ENCODE assay signal across 30 mouse cellular contexts in the genomic region with DNA sequence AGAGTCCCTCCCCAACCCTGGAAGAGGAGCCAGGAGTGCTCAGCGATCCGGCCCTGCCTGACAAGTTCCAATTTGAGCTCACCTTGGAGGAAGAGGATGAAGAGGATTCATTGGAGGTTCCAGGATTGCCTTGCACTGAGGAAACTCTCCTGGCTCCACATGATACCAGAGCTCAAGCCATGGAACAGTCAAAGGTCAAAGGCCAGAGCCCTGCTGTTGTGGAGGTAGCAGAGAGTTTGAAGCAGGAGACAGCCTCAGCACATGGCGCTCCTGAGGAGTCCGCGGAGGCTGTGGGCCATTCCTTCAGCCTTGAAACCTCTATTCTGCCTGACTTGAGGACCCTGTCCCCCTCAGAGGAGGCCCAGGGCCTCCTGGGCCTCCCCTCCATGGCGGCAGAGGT. TPM values are rescaled to one million over a fixed set of nuclear protein-coding genes. Genes with fewer than 3 reads are reported as not detected.
DNase-seq lines count a peak whose midpoint lies in the region; ATAC-seq and TF ChIP-seq lines count a peak whose summit lies in the region.
"Had no signal": no experiment of that assay in that cellular context is flagged by ENCODE, and none has a peak within 500 bp of the region (broad histone marks: within the 10 kb centered on the region; RNA-seq: fewer than 3 reads in every experiment).

No protein-coding gene starts in this region.

- H3K4me3 ChIP-seq in liver, adult 2 months (ENCODE audit: insufficient read depth, low read depth, low read length), result no peak overlapping the region
- H3K4me3 ChIP-seq in liver, embryonic 12.5 days, result no peak overlapping the region
- no peak overlapping the region for H3K4me3 ChIP-seq in embryonic facial prominence, embryonic 10.5 days
- H3K4me3 ChIP-seq in neural tube, embryonic 15.5 days (replicated peaks), result no peak overlapping the region
- H3K4me3 ChIP-seq: forebrain, embryonic 15.5 days; gastrocnemius, adult 2 months; hindbrain, embryonic 13.5 days; midbrain, embryonic 13.5 days; stomach, embryonic 15.5 days had no signal

- H3K4me1 ChIP-seq in liver, adult 2 months (ENCODE audit: control insufficient read depth, insufficient read depth, low read length), result peaks cover 2% of the 10 kb centered on the region
- H3K4me1 ChIP-seq in liver, embryonic 12.5 days, result no peaks in the 10 kb centered on the region
- H3K4me1 ChIP-seq in embryonic facial prominence, embryonic 10.5 days, result peaks cover 16% of the 10 kb centered on the region
- no peaks in the 10 kb centered on the region for H3K4me1 ChIP-seq in neural tube, embryonic 15.5 days
- H3K4me1 ChIP-seq: forebrain, embryonic 15.5 days; hindbrain, embryonic 13.5 days; midbrain, embryonic 13.5 days; stomach, embryonic 15.5 days had no signal

- no peak for TF ChIP-seq POLR2A in liver, adult 2 months (IDR thresholded peaks at IDR 0.05; ENCODE audit: extremely low read depth, insufficient read depth, low read length)

- H3K9ac ChIP-seq in liver, adult 2 months (ENCODE audit: low read depth, low read length), result no peak overlapping the region
- H3K9ac ChIP-seq in liver, embryonic 12.5 days, result no peak overlapping the region
- no peak overlapping the region for H3K9ac ChIP-seq in neural tube, embryonic 15.5 days (replicated peaks)
- H3K9ac ChIP-seq: forebrain, embryonic 15.5 days; hindbrain, embryonic 13.5 days; midbrain, embryonic 13.5 days; stomach, embryonic 15.5 days had no signal

- H3K27me3 ChIP-seq in liver, adult 2 months (ENCODE audit: control insufficient read depth, insufficient read depth, low read length), result no peaks in the 10 kb centered on the region
- no peaks in the 10 kb centered on the region for H3K27me3 ChIP-seq in liver, embryonic 12.5 days (replicated peaks)
- no peaks in the 10 kb centered on the region for H3K27me3 ChIP-seq in embryonic facial prominence, embryonic 10.5 days (replicated peaks; ENCODE audit: low read depth, poor library complexity, severe bottlenecking)
- no peaks in the 10 kb centered on the region for H3K27me3 ChIP-seq in neural tube, embryonic 15.5 days (replicated peaks)
- H3K27me3 ChIP-seq: forebrain, embryonic 15.5 days; midbrain, embryonic 13.5 days; stomach, embryonic 15.5 days had no signal

- TF ChIP-seq CTCF in liver, adult 2 months (IDR thresholded peaks at IDR 0.05; ENCODE audit: low read depth, low read length), result no peak

- H3K4me2 ChIP-seq in liver, embryonic 12.5 days, result no peak overlapping the region
- H3K4me2 ChIP-seq in neural tube, embryonic 15.5 days, result no peak overlapping the region
- H3K4me2 ChIP-seq: forebrain, embryonic 15.5 days; heart, embryonic 11.5 days; hindbrain, embryonic 13.5 days; midbrain, embryonic 13.5 days; stomach, embryonic 15.5 days had no signal

- H3K36me3 ChIP-seq in liver, adult 2 months (ENCODE audit: control insufficient read depth, insufficient read depth, low read length), result no peaks in the 10 kb centered on the region; the same call in 1 of the 2 replicates
- H3K36me3 ChIP-seq in liver, embryonic 12.5 days, result peaks cover 11% of the 10 kb centered on the region
- H3K36me3 ChIP-seq in embryonic facial prominence, embryonic 10.5 days (replicated peaks), result peaks cover 5% of the 10 kb centered on the region; the same call in 1 of the 2 replicates
- peaks cover 44% of the 10 kb centered on the region for H3K36me3 ChIP-seq in neural tube, embryonic 15.5 days

- H3K9me3 ChIP-seq in liver, embryonic 12.5 days (replicated peaks), result no peaks in the 10 kb centered on the region
- H3K9me3 ChIP-seq in embryonic facial prominence, embryonic 10.5 days, result no peaks in the 10 kb centered on the region
- H3K9me3 ChIP-seq in neural tube, embryonic 15.5 days (replicated peaks), result no peaks in the 10 kb centered on the region
- H3K9me3 ChIP-seq: forebrain, embryonic 15.5 days; hindbrain, embryonic 13.5 days; midbrain, embryonic 13.5 days; stomach, embryonic 15.5 days had no signal

- no peaks in the 10 kb centered on the region for H3K79me2 ChIP-seq in liver, adult 2 months (ENCODE audit: control insufficient read depth, insufficient read depth, low read length)

- WGBS in liver, adult 2 months, result 71% methylated on average over 6 of the region's 6 CpGs
- WGBS in liver, embryonic 12.5 days (ENCODE audit: insufficient replicate concordance), result 81% methylated on average over 6 of the region's 6 CpGs
- WGBS in embryonic facial prominence, embryonic 10.5 days, result 68% methylated on average over 6 of the region's 6 CpGs
- 86% methylated on average over 6 of the region's 6 CpGs for WGBS in neural tube, embryonic 15.5 days

- no peak for ATAC-seq in liver, embryonic 12.5 days
- ATAC-seq in neural tube, embryonic 15.5 days (ENCODE audit: low FRiP score), result no peak
- ATAC-seq: forebrain, embryonic 15.5 days; midbrain, embryonic 13.5 days had no signal

- peak; percentile 58 for DNase-seq in embryo, embryonic 10 days (ENCODE audit: low spot score)
- DNase-seq in embryo, embryonic 9.5 days (ENCODE audit: extremely low spot score), result no peak
- DNase-seq in liver, adult 2 months (ENCODE audit: extremely low read depth, low read depth, low spot score), result peak; percentile 66
- DNase-seq in embryonic facial prominence, embryonic 10.5 days (ENCODE audit: low spot score), result no peak
- peak; percentile 72 for DNase-seq in yolk sac, embryonic 10.5 days (ENCODE audit: low spot score)
- no peak for DNase-seq in heart, postnatal 4 days
- DNase-seq: adrenal gland, postnatal 14 days; cerebellum, adult 11 months; cerebellum, adult 9-10 months; cerebellum, postnatal 36 days; gastrocnemius, adult 2 months; gastrocnemius, postnatal 36 days; heart, adult 18-20 months; heart, postnatal 36 days; kidney, adult 18-20 months; kidney, postnatal 10 days; layer of hippocampus, adult 9-11 months; lung, adult 2 months; lung, postnatal 10 days; retina, postnatal 1 day; right cerebral cortex, postnatal 25 days; thymus, postnatal 25 days had no signal

- H3K27ac ChIP-seq in liver, adult 2 months (replicated peaks; ENCODE audit: insufficient read depth, low read depth, low read length), result no peak overlapping the region
- no peak overlapping the region for H3K27ac ChIP-seq in liver, embryonic 12.5 days
- H3K27ac ChIP-seq in embryonic facial prominence, embryonic 10.5 days (replicated peaks), result peak overlapping the region; percentile 58
- no peak overlapping the region for H3K27ac ChIP-seq in neural tube, embryonic 15.5 days (replicated peaks)
- H3K27ac ChIP-seq: forebrain, embryonic 15.5 days; gastrocnemius, adult 2 months; hindbrain, embryonic 13.5 days; macrophage; midbrain, embryonic 13.5 days; stomach, embryonic 15.5 days had no signal

RNA-seq across cellular contexts. Expression of a gene that starts 28.3 kb away (rescaled TPM):
- total RNA-seq in liver, adult 2 months (2014; rRNA removed), result 29.5 and 37.3 TPM in 2 replicates
- polyA plus RNA-seq in liver, adult 2 months (2012; rRNA removed), result 69.1 and 76.4 TPM in 2 replicates
- polyA plus RNA-seq in liver, embryonic 12.5 days (2016; fragmentation: Nextera tagmentation; extraction: Ambion mirVana), result 39.8 and 41.6 TPM in 2 replicates
- polyA plus RNA-seq in embryonic facial prominence, embryonic 10.5 days (2016; fragmentation: Nextera tagmentation; extraction: Ambion mirVana), result 47.8 and 49.6 TPM in 2 replicates
- 10 to 100 TPM; 33.7 to 37.7 TPM for total RNA-seq in heart, postnatal 4 days (2021)
- 70.1 and 72.0 TPM in 2 replicates for polyA plus RNA-seq in neural tube, embryonic 15.5 days (2015; fragmentation: Nextera tagmentation; extraction: Ambion mirVana)

RNA-seq across cellular contexts. Expression of a gene that starts 37.4 kb away (rescaled TPM):
- 3.3 and 4.1 TPM in 2 replicates for total RNA-seq in liver, adult 2 months (2014; rRNA removed)
- 5.3 and 9.9 TPM in 2 replicates for polyA plus RNA-seq in liver, adult 2 months (2012; rRNA removed)
- polyA plus RNA-seq in liver, embryonic 12.5 days (2016; fragmentation: Nextera tagmentation; extraction: Ambion mirVana), result 0.10 and 0.12 TPM in 2 replicates
- 0.22 TPM in 1 of 2 replicates, not detected in the other for polyA plus RNA-seq in embryonic facial prominence, embryonic 10.5 days (2016; fragmentation: Nextera tagmentation; extraction: Ambion mirVana)
- under 1 TPM; 0.17 to 0.29 TPM for total RNA-seq in heart, postnatal 4 days (2021)
- polyA plus RNA-seq in neural tube, embryonic 15.5 days (2015; fragmentation: Nextera tagmentation; extraction: Ambion mirVana), result 5.8 and 6.7 TPM in 2 replicates
- polyA plus RNA-seq: macrophage had no signal

RNA-seq across cellular contexts. Expression of a gene that starts 45.3 kb away (rescaled TPM):
- 1.0 and 1.5 TPM in 2 replicates for total RNA-seq in liver, adult 2 months (2014; rRNA removed)
- 1.9 and 3.5 TPM in 2 replicates for polyA plus RNA-seq in liver, adult 2 months (2012; rRNA removed)
- polyA plus RNA-seq in liver, embryonic 12.5 days (2016; fragmentation: Nextera tagmentation; extraction: Ambion mirVana), result 2.6 and 2.9 TPM in 2 replicates
- polyA plus RNA-seq in embryonic facial prominence, embryonic 10.5 days (2016; fragmentation: Nextera tagmentation; extraction: Ambion mirVana), result 4.9 and 5.3 TPM in 2 replicates
- total RNA-seq in heart, postnatal 4 days (2021), result 10 to 100 TPM; 18.7 to 21.1 TPM
- polyA plus RNA-seq in neural tube, embryonic 15.5 days (2015; fragmentation: Nextera tagmentation; extraction: Ambion mirVana), result 37.4 and 42.1 TPM in 2 replicates

RNA-seq across cellular contexts. Expression of a gene that starts 54.3 kb away (rescaled TPM):
- 22.3 and 27.3 TPM in 2 replicates for total RNA-seq in liver, adult 2 months (2014; rRNA removed)
- 42.2 and 45.8 TPM in 2 replicates for polyA plus RNA-seq in liver, adult 2 months (2012; rRNA removed)
- polyA plus RNA-seq in liver, embryonic 12.5 days (2016; fragmentation: Nextera tagmentation; extraction: Ambion mirVana), result 85.7 and 85.9 TPM in 2 replicates
- polyA plus RNA-seq in embryonic facial prominence, embryonic 10.5 days (2016; fragmentation: Nextera tagmentation; extraction: Ambion mirVana), result 37.8 and 41.3 TPM in 2 replicates
- total RNA-seq in heart, postnatal 4 days (2021), result 10 to 100 TPM; 53.1 to 59.1 TPM
- polyA plus RNA-seq in neural tube, embryonic 15.5 days (2015; fragmentation: Nextera tagmentation; extraction: Ambion mirVana), result 50.0 and 52.4 TPM in 2 replicates

Comparison
In these comparisons a context has a peak if more than half of its experiments do, and no peak if none do; other contexts are left out.
1. DNase-seq: peak in embryo, embryonic 10 days (single experiment), liver, adult 2 months (single experiment) and yolk sac, embryonic 10.5 days (single experiment); none in embryo, embryonic 9.5 days (single experiment), embryonic facial prominence, embryonic 10.5 days (single experiment) and heart, postnatal 4 days (single experiment).